In genomic region chr2:131907311-131907710, GRCm38 (mm10) we compare ENCODE assay signal across 24 mouse cellular contexts. TPM values are rescaled to one million over a fixed set of nuclear protein-coding genes. Genes with fewer than 3 reads are reported as not detected.
"Had no signal": no experiment of that assay in that cellular context is flagged by ENCODE, and none has a peak within 500 bp of the region (broad histone marks: within the 10 kb centered on the region; RNA-seq: fewer than 3 reads in every experiment).

No protein-coding gene starts in this region.

- H3K9ac ChIP-seq: liver, postnatal 0 days; lung, embryonic 15.5 days; midbrain, embryonic 12.5 days; neural tube, embryonic 12.5 days had no signal

- H3K27me3 ChIP-seq: lung, embryonic 15.5 days; megakaryocyte, embryonic 14.5 days; midbrain, embryonic 12.5 days; neural tube, embryonic 12.5 days had no signal

- ATAC-seq: liver, postnatal 0 days; lung, postnatal 0 days had no signal

- H3K4me2 ChIP-seq: lung, embryonic 15.5 days; midbrain, embryonic 12.5 days; neural tube, embryonic 12.5 days had no signal

- H3K27ac ChIP-seq: lung, embryonic 15.5 days; macrophage; midbrain, embryonic 12.5 days; neural tube, embryonic 12.5 days had no signal

- H3K4me3 ChIP-seq: lung, embryonic 15.5 days; megakaryocyte, embryonic 14.5 days; midbrain, embryonic 12.5 days; neural tube, embryonic 12.5 days had no signal

- DNase-seq: liver, postnatal 0 days; lung, adult 2 months; midbrain, embryonic 14.5 days; right cerebral cortex, postnatal 25 days; right cerebral cortex, postnatal 4 days; spleen, adult 18-20 months; thymus, adult 18-20 months; thymus, postnatal 14 days; thymus, postnatal 36 days had no signal

- H3K36me3 ChIP-seq: lung, embryonic 15.5 days; midbrain, embryonic 12.5 days; neural tube, embryonic 12.5 days had no signal

- H3K9me3 ChIP-seq: lung, embryonic 15.5 days; megakaryocyte, embryonic 14.5 days; midbrain, embryonic 12.5 days; neural tube, embryonic 12.5 days had no signal

RNA-seq across cellular contexts. Expression of gene Prn, which starts 2.4 kb away (rescaled TPM):
- total RNA-seq: megakaryocyte progenitor cell, adult 5-6 weeks; midbrain, postnatal 0 days; monocyte, adult 5-6 weeks; neutrophil, adult 5-6 weeks had no signal
- polyA plus RNA-seq: liver, postnatal 0 days; lung, adult 2 months; lung, embryonic 15.5 days; lung, postnatal 0 days; macrophage; midbrain, embryonic 12.5 days; midbrain, embryonic 14.5 days; midbrain, postnatal 0 days; neural tube, embryonic 12.5 days; neural tube, embryonic 14.5 days; small intestine, adult 2 months; stomach, embryonic 14.5 days; stomach, embryonic 16.5 days; thymus, postnatal 0 days had no signal

RNA-seq across cellular contexts. Expression of gene Prnd, which starts 43.4 kb away (rescaled TPM):
- total RNA-seq: megakaryocyte progenitor cell, adult 5-6 weeks; monocyte, adult 5-6 weeks had no signal
- polyA plus RNA-seq: macrophage had no signal

RNA-seq across cellular contexts. Expression of gene Erv3, which starts 47.8 kb away (rescaled TPM):
- total RNA-seq: megakaryocyte progenitor cell, adult 5-6 weeks; midbrain, postnatal 0 days; monocyte, adult 5-6 weeks; neutrophil, adult 5-6 weeks had no signal
- polyA plus RNA-seq: liver, postnatal 0 days; lung, adult 2 months; lung, embryonic 15.5 days; lung, postnatal 0 days; macrophage; midbrain, embryonic 12.5 days; midbrain, embryonic 14.5 days; midbrain, postnatal 0 days; neural tube, embryonic 12.5 days; neural tube, embryonic 14.5 days; small intestine, adult 2 months; stomach, embryonic 14.5 days; stomach, embryonic 16.5 days had no signal
